15 mouse cellular contexts compared by ENCODE assay signal in genomic region chrX:95366995-95367394, GRCm38 (mm10).
DNase-seq lines count a peak whose midpoint lies in the region.
"Had no signal": no experiment of that assay in that cellular context is flagged by ENCODE, and none has a peak within 500 bp of the region (broad histone marks: within the 10 kb centered on the region; RNA-seq: fewer than 3 reads in every experiment).

No protein-coding gene starts in this region.

- DNase-seq in layer of hippocampus, adult 9-11 months = peak; percentile 7
- no peak for DNase-seq in layer of hippocampus, adult 11-12 months (ENCODE audit: low spot score)
- peak; percentile 4 to 7 for DNase-seq in right cerebral cortex, adult 2 months (ENCODE audit: low spot score in 2 of 2)
- no peak for DNase-seq in right cerebral cortex, postnatal 4 days
- peak; percentile 2 to 6 for DNase-seq in left cerebral cortex, postnatal 25 days (ENCODE audit: low spot score in 2 of 2)
- no peak for DNase-seq in cerebellum, adult 11 months
- DNase-seq in adrenal gland, adult 8-10 months = no peak
- DNase-seq: adrenal gland, postnatal 25 days; cerebellum, adult 18-20 months; cerebellum, postnatal 14 days; gastrocnemius, adult 2 months; kidney, adult 11 months; liver; lung, postnatal 36 days; thymus, postnatal 25 days had no signal

- intact Hi-C loops in left cerebral cortex, postnatal 25 days (cut with DNase I) = no loop called here

Comparison
In these comparisons a context has a peak if more than half of its experiments do, and no peak if none do; other contexts are left out.
1. DNase-seq: peak in layer of hippocampus, adult 9-11 months (single experiment), right cerebral cortex, adult 2 months (2 of 2) and left cerebral cortex, postnatal 25 days (2 of 2); none in layer of hippocampus, adult 11-12 months (single experiment), right cerebral cortex, postnatal 4 days (single experiment), cerebellum, adult 11 months (single experiment) and adrenal gland, adult 8-10 months (single experiment).